Mouse (Mus musculus): ENCODE data around the gene Mtor.

DNA sequence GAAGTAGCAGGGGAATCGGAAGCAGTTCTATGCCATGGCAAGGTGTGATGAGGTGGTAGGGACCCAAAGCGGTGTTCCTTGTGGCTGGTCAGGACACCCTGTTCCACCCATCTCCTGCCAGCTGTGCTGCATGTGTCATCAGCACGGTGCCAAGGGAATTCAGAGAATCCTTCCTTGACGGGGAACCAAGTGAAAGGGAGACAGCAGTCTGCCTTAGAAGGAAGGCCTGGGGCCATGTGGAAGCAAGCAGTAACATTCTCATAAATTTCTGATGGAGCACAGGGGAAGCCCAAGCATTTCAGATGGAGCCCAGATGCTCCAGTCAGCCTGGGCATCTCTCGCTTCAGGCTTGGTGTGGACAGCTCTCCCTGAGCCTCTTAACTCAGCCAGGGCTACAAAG, 59.2 kb downstream of the Mtor start:
- no peak for TF ChIP-seq CTCF (IDR thresholded peaks at IDR 0.05; ENCODE audit: low read depth)
- no peak for TF ChIP-seq EP300 (IDR thresholded peaks at IDR 0.05; ENCODE audit: low read depth)
